ENCODE assay signal across 8 mouse cellular contexts in the genomic region with DNA sequence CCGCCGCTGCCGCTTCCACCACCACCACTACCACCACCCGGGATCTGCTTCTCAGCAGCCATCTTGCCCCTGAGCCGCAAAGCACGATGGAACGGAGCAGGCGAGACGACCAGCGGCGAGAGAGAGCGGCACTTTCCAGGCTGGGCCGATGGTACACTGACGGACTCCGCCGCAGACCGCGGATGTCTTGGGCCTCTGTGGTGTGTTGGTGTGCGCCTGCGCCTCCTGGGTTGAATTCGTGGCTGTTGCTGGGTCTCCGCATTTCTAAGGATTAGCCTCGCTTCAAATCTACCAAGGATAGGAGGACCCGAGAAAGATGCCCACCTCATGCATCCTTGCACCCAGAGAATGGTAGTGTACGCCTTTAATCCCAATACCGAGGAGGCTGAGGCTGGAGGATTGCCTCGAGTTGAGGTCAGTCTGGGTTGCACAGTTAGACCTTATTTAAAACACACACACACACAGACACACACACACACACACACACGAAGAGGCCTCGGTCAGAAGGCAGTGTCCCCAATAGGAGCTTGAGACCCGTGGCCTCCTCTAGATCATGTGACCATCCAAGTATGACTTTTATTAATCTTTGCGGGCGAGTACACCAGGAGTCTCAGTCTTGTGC. TPM values are rescaled to one million over a fixed set of nuclear protein-coding genes. Genes with fewer than 3 reads are reported as not detected.
A peak's percentile ranks its signal among the peaks of the same experiment; 100 is the strongest.
DNase-seq lines count a peak whose midpoint lies in the region; ATAC-seq lines count a peak whose summit lies in the region.

A gene (minus strand): TSS at position 173 of the 622 bp plus-strand sequence.

- H3K4me2 ChIP-seq in heart, embryonic 14.5 days (ENCODE audit: low read length): peak within 1 kb of the TSS; percentile 76
- peak within 1 kb of the TSS; percentile 82 for H3K4me2 ChIP-seq in liver, embryonic 13.5 days
- H3K4me2 ChIP-seq in stomach, embryonic 16.5 days (ENCODE audit: low read depth, low read length): peak within 1 kb of the TSS; percentile 78

- H3K27me3 ChIP-seq in heart, embryonic 14.5 days (ENCODE audit: control insufficient read depth, insufficient read depth, low read length): no peaks in the 10 kb centered on the region
- H3K27me3 ChIP-seq in liver, embryonic 13.5 days: peaks cover 5% of the 10 kb centered on the region
- H3K27me3 ChIP-seq in stomach, embryonic 16.5 days (ENCODE audit: control insufficient read depth, insufficient read depth, low read length): no peaks in the 10 kb centered on the region

- peak within 1 kb of the TSS; percentile 92 for H3K9ac ChIP-seq in heart, embryonic 14.5 days (ENCODE audit: low read length)
- H3K9ac ChIP-seq in liver, embryonic 13.5 days: peak within 1 kb of the TSS; percentile 93
- H3K9ac ChIP-seq in stomach, embryonic 16.5 days (ENCODE audit: low read length): peak within 1 kb of the TSS; percentile 85

- peak within 1 kb of the TSS; percentile 78 to 86 for H3K27ac ChIP-seq in heart, embryonic 14.5 days (replicated peaks in 1 of 2; ENCODE audit: control insufficient read depth in 1 of 2, insufficient read depth in 1 of 2, low read depth in 2 of 2, low read length in 2 of 2)
- H3K27ac ChIP-seq in liver, embryonic 13.5 days: peak within 1 kb of the TSS; percentile 76
- peak within 1 kb of the TSS; percentile 92 for H3K27ac ChIP-seq in stomach, embryonic 16.5 days (ENCODE audit: low read length)

- no peaks in the 10 kb centered on the region for H3K9me3 ChIP-seq in heart, embryonic 14.5 days (ENCODE audit: control insufficient read depth, low read length)
- H3K9me3 ChIP-seq in liver, embryonic 13.5 days (replicated peaks): no peaks in the 10 kb centered on the region
- no peaks in the 10 kb centered on the region for H3K9me3 ChIP-seq in stomach, embryonic 16.5 days (replicated peaks; ENCODE audit: control insufficient read depth, low read length)

- ATAC-seq in CD4-positive, CD25-positive, alpha-beta regulatory T cell, adult 4 months: peak; percentile 98
- peak; percentile 95 for ATAC-seq in heart, embryonic 14.5 days (ENCODE audit: insufficient number of reproducible peaks, insufficient read depth, low FRiP score, low read depth)
- ATAC-seq in liver, embryonic 13.5 days (ENCODE audit: low read depth): peak; percentile 94
- ATAC-seq in stomach, embryonic 16.5 days (ENCODE audit: insufficient read depth, low FRiP score): peak; percentile 98

- H3K36me3 ChIP-seq in heart, embryonic 14.5 days (ENCODE audit: control insufficient read depth, insufficient read depth, low read length): peaks cover 32% of the 10 kb centered on the region
- peaks cover 30% of the 10 kb centered on the region for H3K36me3 ChIP-seq in liver, embryonic 13.5 days
- H3K36me3 ChIP-seq in stomach, embryonic 16.5 days (ENCODE audit: control insufficient read depth, insufficient read depth, low read length): no peaks in the 10 kb centered on the region

- peak; percentile 69 for DNase-seq in c-Kit-negative CD71-positive TER-119-positive erythroid progenitor cells, embryonic 14.5 days (ENCODE audit: low read depth, low spot score)
- peak; percentile 89 for DNase-seq in fibroblast of lung, adult 2 months (ENCODE audit: low read depth)
- peak; percentile 96 for DNase-seq in kidney, postnatal 14 days
- peak; percentile 84 for DNase-seq in liver, embryonic 13.5 days
- DNase-seq in neural tube, embryonic 10.5 days (ENCODE audit: extremely low spot score, low spot score): peak; percentile 92

- peak within 1 kb of the TSS; percentile 79 to 91 for H3K4me3 ChIP-seq in heart, embryonic 14.5 days (ENCODE audit: control insufficient read depth in 1 of 2, insufficient read depth in 1 of 2, low read depth in 1 of 2, low read length in 2 of 2)
- peak within 1 kb of the TSS; percentile 93 for H3K4me3 ChIP-seq in liver, embryonic 13.5 days (replicated peaks)
- peak within 1 kb of the TSS; percentile 74 for H3K4me3 ChIP-seq in stomach, embryonic 16.5 days (replicated peaks; ENCODE audit: low read length)

- 3% methylated on average over 32 of the region's 32 CpGs for WGBS in heart, embryonic 14.5 days
- WGBS in liver, embryonic 13.5 days (ENCODE audit: insufficient replicate concordance): 2% methylated on average over 32 of the region's 32 CpGs
- 2% methylated on average over 32 of the region's 32 CpGs for WGBS in stomach, embryonic 16.5 days

- H3K4me1 ChIP-seq in heart, embryonic 14.5 days (ENCODE audit: control insufficient read depth in 2 of 2, insufficient read depth in 2 of 2, low read length in 2 of 2): peaks cover 7 to 12% of the 10 kb centered on the region in 2 experiments
- peaks cover 46% of the 10 kb centered on the region for H3K4me1 ChIP-seq in liver, embryonic 13.5 days (replicated peaks)
- peaks cover 9% of the 10 kb centered on the region for H3K4me1 ChIP-seq in stomach, embryonic 16.5 days (ENCODE audit: control insufficient read depth, insufficient read depth, low read length)

RNA-seq across cellular contexts. Expression of the gene that starts here (rescaled TPM):
- 10 to 100 TPM; 39.5 to 53.9 TPM for polyA plus RNA-seq in CD4-positive, CD25-positive, alpha-beta regulatory T cell, adult 4 months (2017; shearing (Covaris generic))
- polyA plus RNA-seq in heart, embryonic 14.5 days (2014; fragmentation: Nextera tagmentation; extraction: Ambion mirVana): 55.5 and 57.7 TPM in 2 replicates
- polyA plus RNA-seq in liver, embryonic 13.5 days (2015; fragmentation: Nextera tagmentation; extraction: Ambion mirVana): 47.6 and 51.6 TPM in 2 replicates
- 85.5 and 89.4 TPM in 2 replicates for polyA plus RNA-seq in stomach, embryonic 16.5 days (2015; fragmentation: Nextera tagmentation; extraction: Ambion mirVana)

Comparison
In these comparisons a context has a peak if more than half of its experiments do, and no peak if none do; other contexts are left out.
1. Peak in every context shown above with its lines: DNase-seq, ATAC-seq, H3K4me3 ChIP-seq and H3K27ac ChIP-seq.